Mouse (Mus musculus): ENCODE measurements around the gene Map3k1.

Map3k1 gene

DNA sequence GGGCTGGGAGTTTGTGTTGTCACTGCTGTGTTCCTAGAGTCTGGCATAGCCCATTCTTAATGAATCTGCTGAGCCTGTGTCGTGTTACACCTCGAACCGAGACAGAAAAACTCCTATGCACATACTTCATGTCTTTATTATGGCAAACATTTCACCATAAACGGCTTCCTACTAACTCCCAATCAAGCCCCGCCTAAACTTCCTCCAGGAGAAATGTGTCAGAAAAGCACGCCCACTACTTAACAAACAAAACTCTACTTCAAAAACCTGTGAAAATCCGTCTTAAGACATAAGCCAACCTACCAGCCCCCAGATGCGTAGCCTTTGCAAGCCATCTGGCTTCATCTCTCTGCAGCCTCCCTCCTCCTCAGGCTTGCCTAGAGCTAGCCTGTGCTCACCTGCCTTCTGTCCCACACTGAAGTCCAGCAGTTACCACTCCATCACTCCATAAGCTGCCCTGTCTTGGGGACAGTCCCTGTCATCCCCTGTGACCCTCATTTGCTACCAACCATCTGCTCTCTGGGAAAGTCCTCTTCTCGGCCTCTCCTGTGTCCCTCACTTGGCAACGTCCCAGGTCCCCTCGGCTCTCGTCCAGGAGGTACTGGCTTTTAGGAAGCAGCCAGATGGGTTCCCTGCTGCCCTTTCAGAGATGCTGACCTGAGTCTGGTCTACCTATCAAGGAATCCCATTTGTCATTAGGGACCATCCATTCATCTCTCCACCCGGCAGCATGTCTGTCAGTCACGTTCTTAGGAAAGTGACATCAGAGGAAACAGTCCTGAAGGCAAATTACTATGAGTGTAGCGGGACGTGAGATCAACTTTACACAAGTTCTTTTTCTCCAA lies 16.4 kb downstream of the Map3k1 start:
- CTCF ChIA-PET = no interaction called here

- CTCF ChIA-PET = interaction anchor here (0.6 kb wide), 1 partner anchor 1245 kb away, joined by 3 read pairs; no protein-coding TSS in a partner anchor
These were observed 17.2 kb downstream of the Map3k1 start for GRCm38 (mm10) chr13:111791596-111791995.

DNA sequence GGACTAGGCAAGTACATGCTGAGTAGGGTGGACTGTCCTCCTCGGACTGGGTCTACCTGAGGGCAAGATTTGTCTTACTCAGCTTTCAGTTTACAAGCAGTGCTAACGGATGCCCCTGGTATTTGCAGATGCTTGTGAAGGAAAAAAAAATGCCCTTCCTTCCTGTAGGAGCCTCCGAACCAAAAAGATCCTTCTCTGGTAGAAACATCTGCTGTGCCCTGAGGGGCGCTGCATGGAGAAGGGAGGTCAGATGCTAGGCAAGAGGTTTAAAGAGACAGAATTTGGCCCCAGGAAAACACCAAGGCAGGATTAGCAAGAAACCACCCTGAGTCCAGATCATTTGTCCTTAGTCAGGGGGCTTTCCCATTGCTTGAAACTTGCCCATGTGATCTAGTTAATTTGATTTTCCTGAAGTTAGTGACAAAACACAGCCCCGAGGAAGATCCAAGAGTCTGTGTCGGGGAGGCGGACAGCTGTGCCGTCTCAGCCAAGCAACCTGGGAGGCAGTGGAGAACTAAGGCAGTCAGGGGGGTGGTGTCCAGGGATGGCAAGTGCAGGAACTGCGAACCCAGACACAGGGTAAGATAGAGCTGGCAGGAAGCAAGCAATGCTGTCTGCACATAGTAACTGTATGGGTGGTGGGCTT lies 19.2 kb downstream of the Map3k1 start:
- CTCF ChIA-PET = interaction anchor here (0.5 to 0.6 kb wide), 2 partner anchors 16 to 473 kb away, joined by 3 to 5 read pairs; no protein-coding TSS in a partner anchor

DNA sequence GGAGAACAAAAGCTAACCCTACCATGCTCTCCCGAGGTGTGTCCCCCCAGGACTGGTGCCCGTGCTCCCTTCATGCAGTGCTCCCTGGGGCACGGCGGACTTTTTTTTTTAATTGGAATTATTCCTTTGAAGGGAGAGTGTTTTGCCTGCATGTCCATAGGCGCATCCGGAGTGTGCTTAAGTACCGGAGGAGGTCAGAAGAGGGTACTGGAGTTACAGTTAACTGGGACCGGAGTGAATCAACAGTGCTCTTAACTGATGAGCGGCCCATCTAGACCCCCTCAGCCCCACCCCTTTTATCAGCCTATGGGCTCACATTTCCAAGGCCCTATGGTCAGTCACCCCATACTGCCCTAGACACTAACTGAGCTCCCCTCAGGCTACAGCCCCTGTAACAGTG lies 19.9 kb downstream of the Map3k1 start:
- CTCF ChIA-PET = interaction anchor here (0.5 to 0.6 kb wide), 3 partner anchors 17 to 474 kb away, joined by 3 to 5 read pairs (median 4); no protein-coding TSS in a partner anchor

- CTCF ChIA-PET = interaction anchor here (0.5 to 1.4 kb wide), 3 partner anchors 13 to 659 kb away, joined by 3 to 7 read pairs (median 4); no protein-coding TSS in a partner anchor
These were observed 20.8 kb downstream of the Map3k1 start for GRCm38 (mm10) chr13:111787857-111788619.

GRCm38 (mm10) chr13:111786584-111786983 lies 22.2 kb downstream of the Map3k1 start:
- CTCF ChIA-PET = no interaction called here

DNA sequence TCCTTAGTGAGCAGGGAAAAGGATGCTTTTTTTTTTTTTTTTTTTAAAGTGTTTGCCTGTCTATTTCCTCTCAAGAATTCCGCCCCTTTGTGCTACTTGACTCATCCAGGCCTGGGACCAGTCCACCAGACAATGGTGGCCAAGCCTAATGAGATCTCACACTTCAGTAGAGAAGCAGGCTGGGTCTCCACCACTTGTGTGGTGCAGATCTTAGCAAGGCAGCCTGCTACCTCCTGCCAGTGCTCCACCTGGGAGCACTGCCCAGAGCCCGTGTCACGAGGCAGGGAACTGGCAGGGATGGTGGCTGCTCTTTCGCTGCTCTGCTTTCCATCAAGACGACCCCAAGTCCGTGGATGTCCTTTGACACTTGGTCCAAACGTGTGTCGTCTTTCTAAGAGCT lies 25.3 kb downstream of the Map3k1 start:
- CTCF ChIA-PET = interaction anchor here (0.7 kb wide), 1 partner anchor 543 kb away, joined by 3 read pairs; no protein-coding TSS in a partner anchor

GRCm38 (mm10) chr13:111779471-111779870 lies 29.3 kb downstream of the Map3k1 start:
- CTCF ChIA-PET = interaction anchor here (1.3 kb wide), 1 partner anchor 483 kb away, joined by 3 read pairs; no protein-coding TSS in a partner anchor

- CTCF ChIA-PET = interaction anchor here (0.6 to 1.1 kb wide), 2 partner anchors 27 to 226 kb away, joined by 3 read pairs; no protein-coding TSS in a partner anchor
These were observed 30.2 kb downstream of the Map3k1 start for GRCm38 (mm10) chr13:111778606-111779005.

GRCm38 (mm10) chr13:111777865-111778264 lies 30.9 kb downstream of the Map3k1 start:
- CTCF ChIA-PET = interaction anchor here (0.6 kb wide), 1 partner anchor 225 kb away, joined by 3 read pairs; no protein-coding TSS in a partner anchor

- CTCF ChIA-PET = no interaction called here
These were observed 31.6 kb downstream of the Map3k1 start for GRCm38 (mm10) chr13:111777179-111777578.

GRCm38 (mm10) chr13:111772075-111772474 lies 36.7 kb downstream of the Map3k1 start:
- CTCF ChIA-PET = no interaction called here

DNA sequence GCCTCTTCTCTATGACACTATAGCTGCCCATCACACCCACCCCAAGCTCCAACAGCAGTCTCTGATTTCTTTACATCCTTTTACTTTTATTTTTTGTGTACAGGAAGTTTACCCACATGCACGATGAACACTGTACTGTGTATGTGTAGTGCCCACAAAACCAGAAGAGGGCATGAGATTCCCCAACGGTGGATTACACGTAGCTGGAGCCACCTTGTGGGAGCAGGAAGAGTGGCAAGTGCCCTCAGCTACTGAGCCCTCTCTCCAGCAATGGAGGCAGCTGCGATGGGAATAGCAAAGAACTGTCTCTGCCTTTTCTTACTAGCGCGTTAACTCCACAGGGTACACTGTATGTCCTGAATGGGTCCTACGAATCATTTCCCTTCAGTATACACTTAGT lies 37.6 kb downstream of the Map3k1 start:
- CTCF ChIA-PET = no interaction called here

DNA sequence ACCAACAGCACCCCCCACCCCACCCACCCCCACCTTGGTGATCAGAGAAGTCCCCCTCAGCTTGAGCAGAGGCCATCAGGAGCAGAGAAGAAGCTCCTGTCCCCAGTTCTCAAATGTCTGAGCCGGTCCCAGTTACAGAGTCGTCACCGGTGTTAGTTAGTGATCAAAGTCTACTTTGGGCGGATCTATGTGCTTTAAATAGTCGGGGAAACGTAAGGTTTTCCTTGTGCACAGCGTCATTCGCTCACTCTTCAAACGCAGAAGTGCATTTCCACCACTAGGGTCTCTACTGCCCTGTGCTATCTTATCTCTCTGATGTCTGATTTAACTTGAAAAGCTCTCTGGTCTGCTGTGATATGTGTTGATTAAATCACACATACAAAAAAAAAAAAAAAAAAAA lies 38.0 kb downstream of the Map3k1 start:
- CTCF ChIA-PET = interaction anchor here (0.6 kb wide), 2 partner anchors 134 to 477 kb away, joined by 6 to 7 read pairs; no protein-coding TSS in a partner anchor

GRCm38 (mm10) chr13:111762526-111762925 lies 46.3 kb downstream of the Map3k1 start:
- CTCF ChIA-PET = no interaction called here

DNA sequence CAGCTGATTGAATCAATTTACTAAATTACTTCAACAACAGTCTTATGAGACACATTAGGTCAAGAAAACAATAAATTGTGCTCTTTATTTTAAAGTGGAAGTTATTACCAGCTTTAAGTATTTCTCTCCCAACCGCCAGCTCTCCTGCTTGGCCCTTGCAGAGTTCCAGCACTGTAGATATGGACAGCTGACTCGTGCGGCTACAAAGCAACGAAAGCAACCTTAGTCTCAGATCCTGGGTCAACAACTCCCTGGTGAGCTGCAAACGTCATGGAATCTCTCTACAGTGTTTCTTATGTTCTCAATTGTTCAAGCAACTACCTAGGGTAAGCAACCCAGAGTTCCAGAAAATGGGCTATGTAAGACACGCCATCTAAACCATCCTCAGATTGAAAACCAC lies 51.8 kb downstream of the Map3k1 start:
- CTCF ChIA-PET = interaction anchor here (0.6 to 0.7 kb wide), 2 partner anchors 124 to 402 kb away, joined by 3 read pairs; no protein-coding TSS in a partner anchor

- CTCF ChIA-PET = interaction anchor here (1.0 kb wide), 1 partner anchor 12 kb away, joined by 3 read pairs; no protein-coding TSS in a partner anchor
These were observed 52.9 kb downstream of the Map3k1 start for GRCm38 (mm10) chr13:111755937-111756336.

DNA sequence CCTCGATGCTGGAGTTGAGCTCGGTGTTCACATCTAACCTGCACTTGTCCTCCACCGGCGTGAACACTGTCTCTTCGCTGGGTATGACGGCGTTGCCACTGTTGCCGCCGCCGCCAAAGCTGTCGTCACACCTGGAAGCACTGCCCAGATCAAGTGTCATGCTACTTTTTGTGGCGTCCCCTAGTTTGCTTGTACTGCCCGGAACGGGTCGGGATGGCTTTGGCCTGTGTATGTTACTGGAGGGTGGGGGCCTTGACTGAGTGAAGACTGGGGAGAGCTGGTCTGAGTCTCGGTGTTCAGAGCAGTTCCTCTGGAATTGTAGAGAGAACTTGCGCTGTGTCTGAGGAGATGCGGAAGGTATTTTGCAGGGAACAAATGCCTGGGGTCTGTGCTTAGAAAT lies 53.4 kb downstream of the Map3k1 start:
- CTCF ChIA-PET = interaction anchor here (1.0 kb wide), 1 partner anchor 13 kb away, joined by 3 read pairs; no protein-coding TSS in a partner anchor

DNA sequence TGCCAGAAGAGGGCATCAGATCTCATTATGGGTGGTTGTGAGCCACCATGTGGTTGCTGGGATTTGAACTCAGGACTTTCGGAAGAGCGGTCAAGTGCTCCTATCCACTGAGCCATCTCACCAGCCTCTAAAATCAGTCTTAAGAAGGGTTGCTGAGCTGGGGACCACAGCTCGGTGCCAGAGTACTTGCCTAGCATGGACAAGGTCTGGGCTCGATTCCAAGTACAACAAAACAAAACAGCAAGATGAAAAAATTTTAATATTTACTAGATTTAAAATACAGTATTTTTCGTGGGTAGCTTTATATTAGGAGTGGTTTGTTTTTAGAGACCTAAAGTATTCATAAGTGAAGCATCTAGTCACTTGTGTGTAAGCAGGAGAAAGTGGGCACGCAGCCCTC lies 55.5 kb downstream of the Map3k1 start:
- CTCF ChIA-PET = interaction anchor here (0.6 kb wide), 2 partner anchors 233 to 290 kb away, joined by 3 to 9 read pairs; no protein-coding TSS in a partner anchor

GRCm38 (mm10) chr13:111748301-111749062 lies 60.3 kb downstream of the Map3k1 start:
- CTCF ChIA-PET = interaction anchor here (0.6 kb wide), 1 partner anchor 830 kb away, joined by 7 read pairs; no protein-coding TSS in a partner anchor
